31 mouse cellular contexts compared by ENCODE assay signal in the genomic region with DNA sequence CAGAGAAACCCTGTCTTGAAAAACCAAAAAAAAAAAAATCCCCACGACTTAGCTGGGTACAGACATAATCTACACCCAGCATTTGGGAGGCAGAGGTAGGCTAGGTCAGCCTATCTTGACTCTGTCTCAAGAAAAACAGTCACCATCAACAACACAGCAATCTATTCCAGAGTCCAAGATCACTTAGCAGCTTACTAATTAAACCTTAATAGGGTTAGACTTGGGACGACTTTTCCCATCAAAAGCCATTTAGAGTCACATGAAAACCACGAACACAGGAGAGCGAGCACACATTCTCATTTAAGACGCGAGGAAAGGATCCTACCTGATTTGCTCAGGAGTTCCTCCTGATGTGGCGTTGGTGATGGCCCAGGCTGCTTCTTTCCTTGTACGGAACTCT.
"Had no signal": no experiment of that assay in that cellular context is flagged by ENCODE, and none has a peak within 500 bp of the region (broad histone marks: within the 10 kb centered on the region; RNA-seq: fewer than 3 reads in every experiment).

No protein-coding gene starts in this region.

- H3K27ac ChIP-seq: heart, embryonic 10.5 days; heart, embryonic 13.5 days; heart, embryonic 15.5 days; hindbrain, embryonic 10.5 days; hindbrain, embryonic 12.5 days; hindbrain, embryonic 13.5 days; hindbrain, embryonic 14.5 days; hindbrain, embryonic 15.5 days; hindbrain, postnatal 0 days; intestine, embryonic 15.5 days; kidney, embryonic 15.5 days; kidney, postnatal 0 days; layer of hippocampus, adult 2 months; left cerebral cortex, adult 2 months had no signal

- H3K4me3 ChIP-seq: heart, embryonic 10.5 days; heart, embryonic 12.5 days; heart, embryonic 13.5 days; heart, embryonic 15.5 days; hindbrain, embryonic 10.5 days; hindbrain, embryonic 12.5 days; hindbrain, embryonic 13.5 days; hindbrain, embryonic 15.5 days; intestine, embryonic 15.5 days; kidney, embryonic 15.5 days; layer of hippocampus, adult 2 months; left cerebral cortex, adult 2 months had no signal

- ATAC-seq: hindbrain, embryonic 16.5 days; hindbrain, postnatal 0 days; inflammation-experienced regulatory T-cells, adult 6 months; intestine, embryonic 15.5 days; intestine, embryonic 16.5 days; intestine, postnatal 0 days had no signal

- H3K4me2 ChIP-seq: heart, embryonic 11.5 days; heart, embryonic 12.5 days; heart, embryonic 13.5 days; heart, embryonic 15.5 days; hindbrain, embryonic 12.5 days; hindbrain, embryonic 13.5 days; hindbrain, embryonic 14.5 days; hindbrain, embryonic 15.5 days; intestine, embryonic 15.5 days; kidney, embryonic 15.5 days had no signal

- DNase-seq: heart, postnatal 10 days; heart, postnatal 14 days; heart, postnatal 36 days; heart, postnatal 4 days; kidney, adult 11 months; kidney, adult 18-20 months; kidney, postnatal 10 days; kidney, postnatal 14 days; kidney, postnatal 4 days; layer of hippocampus, adult 9-11 months; layer of hippocampus, postnatal 36 days had no signal

- H3K4me1 ChIP-seq: heart, embryonic 10.5 days; heart, embryonic 12.5 days; heart, embryonic 13.5 days; heart, embryonic 15.5 days; hindbrain, embryonic 10.5 days; hindbrain, embryonic 12.5 days; hindbrain, embryonic 13.5 days; hindbrain, embryonic 15.5 days; intestine, embryonic 15.5 days; kidney, embryonic 15.5 days had no signal

- H3K9me3 ChIP-seq: heart, embryonic 10.5 days; heart, embryonic 12.5 days; heart, embryonic 13.5 days; heart, embryonic 15.5 days; hindbrain, embryonic 10.5 days; hindbrain, embryonic 12.5 days; hindbrain, embryonic 13.5 days; hindbrain, embryonic 15.5 days; intestine, embryonic 15.5 days; kidney, embryonic 15.5 days had no signal

- H3K27me3 ChIP-seq: heart, embryonic 12.5 days; heart, embryonic 13.5 days; heart, embryonic 15.5 days; hindbrain, embryonic 12.5 days; hindbrain, embryonic 13.5 days; hindbrain, embryonic 15.5 days; intestine, embryonic 15.5 days; kidney, embryonic 15.5 days had no signal

- H3K9ac ChIP-seq: heart, embryonic 12.5 days; heart, embryonic 13.5 days; heart, embryonic 15.5 days; hindbrain, embryonic 12.5 days; hindbrain, embryonic 13.5 days; hindbrain, embryonic 14.5 days; hindbrain, embryonic 15.5 days; intestine, embryonic 15.5 days; kidney, embryonic 15.5 days had no signal
